27 mouse cellular contexts compared by ENCODE assay signal in genomic region chr5:151601696-151602095, GRCm38 (mm10). TPM values are rescaled to one million over a fixed set of nuclear protein-coding genes. Genes with fewer than 3 reads are reported as not detected.
"Had no signal": no experiment of that assay in that cellular context is flagged by ENCODE, and none has a peak within 500 bp of the region (broad histone marks: within the 10 kb centered on the region; RNA-seq: fewer than 3 reads in every experiment).

No protein-coding gene starts in this region.

- H3K27ac ChIP-seq: left cerebral cortex, adult 2 months; liver, embryonic 14.5 days; midbrain, embryonic 12.5 days; midbrain, embryonic 15.5 days; neural tube, embryonic 12.5 days; neural tube, embryonic 15.5 days; stomach, postnatal 0 days had no signal

- H3K4me1 ChIP-seq: midbrain, embryonic 12.5 days; midbrain, embryonic 15.5 days; neural tube, embryonic 12.5 days; neural tube, embryonic 15.5 days had no signal

- DNase-seq: kidney, postnatal 25 days; layer of hippocampus, postnatal 36 days; lung, adult 2 months; lung, postnatal 14 days; lung, postnatal 4 days; right cerebral cortex, adult 18-20 months; right cerebral cortex, postnatal 14 days; right cerebral cortex, postnatal 4 days; thymus, adult 2 months; thymus, postnatal 14 days; thymus, postnatal 4 days had no signal

- H3K9ac ChIP-seq: liver, embryonic 14.5 days; midbrain, embryonic 12.5 days; midbrain, embryonic 15.5 days; neural tube, embryonic 12.5 days; neural tube, embryonic 15.5 days had no signal

- H3K9me3 ChIP-seq: midbrain, embryonic 12.5 days; midbrain, embryonic 15.5 days; neural tube, embryonic 12.5 days; neural tube, embryonic 15.5 days had no signal

- ATAC-seq: intestine, postnatal 0 days; midbrain, embryonic 15.5 days had no signal

- H3K36me3 ChIP-seq: midbrain, embryonic 12.5 days; midbrain, embryonic 15.5 days; neural tube, embryonic 12.5 days; neural tube, embryonic 15.5 days had no signal

- H3K4me3 ChIP-seq: left cerebral cortex, adult 2 months; midbrain, embryonic 12.5 days; midbrain, embryonic 15.5 days; neural tube, embryonic 12.5 days; neural tube, embryonic 15.5 days had no signal

- H3K4me2 ChIP-seq: midbrain, embryonic 12.5 days; midbrain, embryonic 15.5 days; neural tube, embryonic 12.5 days; neural tube, embryonic 15.5 days had no signal

- H3K27me3 ChIP-seq: midbrain, embryonic 12.5 days; midbrain, embryonic 15.5 days; neural tube, embryonic 12.5 days; neural tube, embryonic 15.5 days had no signal

RNA-seq across cellular contexts. Expression of gene Vmn2r18, which starts 4.1 kb away (rescaled TPM):
- total RNA-seq: layer of hippocampus, adult 8-10 months; layer of hippocampus, postnatal 10 days; layer of hippocampus, postnatal 36 days; left cerebral cortex, adult 2 months; left cerebral cortex, postnatal 10 days; left cerebral cortex, postnatal 36 days; megakaryocyte progenitor cell, adult 5-6 weeks; megakaryocyte-erythroid progenitor cell, adult 5-6 weeks had no signal
- polyA plus RNA-seq: intestine, embryonic 14.5 days; intestine, postnatal 0 days; limb, embryonic 14.5 days; liver, embryonic 14.5 days; lung, adult 2 months; midbrain, embryonic 15.5 days had no signal
